Mouse (Mus musculus) ovary, postnatal 10 days (tissue): Measurements from ENCODE around the gene Ifitm3.
"Not testable (repeated sequence)": the region's sequence is repeated elsewhere in the genome, so short reads cannot be mapped to it uniquely, and the experiment has no call there.

Experiments
- DNase-seq: peaks from one replicate; pipeline ENCODE4 v3.0.0; 2022; ENCODE audit warnings: low spot score

Ifitm3 gene

DNA sequence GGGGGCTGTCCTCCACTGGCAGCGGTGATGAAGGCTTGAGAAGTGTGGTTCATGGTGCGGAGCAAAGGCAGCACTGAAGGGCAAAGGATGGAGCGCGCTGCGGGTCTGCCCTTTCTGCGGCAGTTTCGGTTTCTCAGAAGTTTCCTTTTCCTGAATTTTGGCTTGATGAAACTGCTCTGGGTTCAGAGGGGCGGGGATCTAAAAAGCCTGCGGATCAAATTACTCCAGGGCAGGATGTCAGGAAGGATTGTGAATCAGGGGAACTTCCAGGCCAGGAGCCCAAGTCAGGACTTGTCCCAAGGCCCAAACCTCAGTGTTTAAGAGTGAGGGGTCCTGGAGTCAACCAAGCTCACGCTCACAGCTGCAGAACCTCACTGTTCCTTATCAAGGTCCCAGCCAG lies at the start of gene Ifitm3:
Gene Ifitm3, minus strand, starts transcription at position 178 of the 400 bp plus-strand sequence.
- peak; percentile 49 for DNase-seq

GRCm38 (mm10) chr7:141059929-141060328 lies 49.4 kb upstream of the Ifitm3 start:
- DNase-seq, result no peak

GRCm38 (mm10) chr7:141058601-141059341 lies 48.2 kb upstream of the Ifitm3 start:
- DNase-seq, result no peak

DNA sequence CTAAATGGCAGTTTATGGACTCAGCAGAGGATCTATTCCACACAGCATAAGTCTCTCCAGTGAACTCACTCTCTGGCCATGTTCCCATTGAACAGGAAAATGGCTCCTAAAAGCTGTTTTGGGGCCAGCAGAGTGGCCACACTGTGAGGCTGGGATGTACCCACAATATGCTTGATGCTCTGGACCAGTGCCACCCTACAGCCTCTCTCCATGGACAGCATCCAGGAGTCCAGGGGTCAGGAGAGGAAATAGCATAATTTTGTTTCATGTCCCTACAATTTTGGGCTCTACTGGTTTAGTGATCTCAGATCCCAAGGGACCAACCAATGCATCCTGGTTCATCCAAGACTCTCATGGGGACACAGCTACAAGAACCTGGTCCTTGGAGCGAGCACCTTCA lies 47.0 kb upstream of the Ifitm3 start:
- no peak for DNase-seq

GRCm38 (mm10) chr7:141056976-141057375 lies 46.4 kb upstream of the Ifitm3 start:
- DNase-seq, result no peak

DNA sequence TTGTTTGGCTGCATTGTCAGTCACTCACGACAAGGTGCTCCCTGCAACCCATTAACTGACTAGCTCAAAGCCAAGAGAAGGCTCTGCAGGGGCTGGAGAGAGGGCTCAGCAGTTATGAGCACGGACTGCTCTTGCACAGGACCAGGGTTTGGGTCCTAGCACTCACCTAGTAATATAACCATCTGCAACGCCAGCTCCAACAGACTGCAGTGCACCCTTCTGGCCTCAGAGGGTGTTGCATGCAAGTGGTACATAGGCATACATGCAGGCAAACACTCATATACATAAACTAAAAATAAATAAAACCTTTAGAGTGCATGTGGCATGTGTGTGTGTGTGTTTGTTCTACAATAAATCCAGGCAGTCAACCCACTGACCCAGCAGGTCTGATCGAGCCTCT lies 45.2 kb upstream of the Ifitm3 start:
- DNase-seq, result no peak

DNA sequence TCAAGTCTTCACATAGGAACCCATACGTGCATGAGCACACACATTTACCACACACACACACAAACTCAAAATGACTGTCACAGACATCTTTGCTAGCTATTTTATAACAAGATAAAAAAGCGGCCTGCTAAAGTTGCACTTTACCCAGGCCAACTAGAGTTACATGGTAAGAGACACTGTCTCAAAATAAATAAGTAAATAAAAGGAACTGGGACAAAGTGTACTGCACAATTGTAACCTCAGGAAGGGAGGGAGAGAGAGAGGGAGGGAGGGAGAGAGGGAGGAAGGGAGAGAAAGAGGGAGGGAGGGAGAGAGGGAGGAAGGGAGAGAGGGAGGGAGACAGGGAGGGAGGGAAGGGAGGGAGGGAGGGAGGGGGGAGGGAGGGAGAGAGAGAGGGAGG lies 41.9 kb upstream of the Ifitm3 start:
- DNase-seq, result no peak

GRCm38 (mm10) chr7:141052016-141052415 lies 41.4 kb upstream of the Ifitm3 start:
- DNase-seq, result no peak

DNA sequence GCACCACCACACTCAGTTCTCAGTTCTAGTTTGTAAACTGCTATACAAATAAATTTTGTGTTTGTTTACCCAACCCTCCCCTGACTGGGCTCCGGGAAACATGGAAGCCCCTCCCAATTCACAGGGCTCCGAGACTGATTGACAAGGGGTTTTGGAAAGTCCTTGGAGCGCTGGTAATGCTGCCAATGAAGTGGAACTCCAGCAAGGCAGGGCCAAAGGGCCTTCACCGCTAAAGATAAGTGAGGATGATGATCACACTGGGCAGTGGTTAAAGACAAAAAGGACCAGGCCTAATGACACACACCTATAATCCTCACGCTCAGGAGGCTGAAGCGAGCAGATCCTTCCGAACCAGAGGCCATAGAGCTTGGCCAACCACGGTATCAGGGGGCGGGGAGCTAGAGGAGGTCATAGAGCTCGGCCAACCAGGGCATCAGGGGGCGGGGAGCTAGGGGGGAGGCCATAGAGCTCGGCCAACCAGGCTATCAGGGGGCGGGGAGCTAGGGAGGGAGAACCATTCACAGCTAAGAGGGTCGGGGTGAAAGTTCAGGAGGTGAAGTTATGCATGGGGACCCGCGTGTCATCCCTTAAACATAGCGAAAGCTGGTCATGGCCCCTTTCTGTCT lies 40.6 kb upstream of the Ifitm3 start:
- DNase-seq, result no peak

GRCm38 (mm10) chr7:141049326-141049725 lies 38.8 kb upstream of the Ifitm3 start:
- DNase-seq, result no peak

DNA sequence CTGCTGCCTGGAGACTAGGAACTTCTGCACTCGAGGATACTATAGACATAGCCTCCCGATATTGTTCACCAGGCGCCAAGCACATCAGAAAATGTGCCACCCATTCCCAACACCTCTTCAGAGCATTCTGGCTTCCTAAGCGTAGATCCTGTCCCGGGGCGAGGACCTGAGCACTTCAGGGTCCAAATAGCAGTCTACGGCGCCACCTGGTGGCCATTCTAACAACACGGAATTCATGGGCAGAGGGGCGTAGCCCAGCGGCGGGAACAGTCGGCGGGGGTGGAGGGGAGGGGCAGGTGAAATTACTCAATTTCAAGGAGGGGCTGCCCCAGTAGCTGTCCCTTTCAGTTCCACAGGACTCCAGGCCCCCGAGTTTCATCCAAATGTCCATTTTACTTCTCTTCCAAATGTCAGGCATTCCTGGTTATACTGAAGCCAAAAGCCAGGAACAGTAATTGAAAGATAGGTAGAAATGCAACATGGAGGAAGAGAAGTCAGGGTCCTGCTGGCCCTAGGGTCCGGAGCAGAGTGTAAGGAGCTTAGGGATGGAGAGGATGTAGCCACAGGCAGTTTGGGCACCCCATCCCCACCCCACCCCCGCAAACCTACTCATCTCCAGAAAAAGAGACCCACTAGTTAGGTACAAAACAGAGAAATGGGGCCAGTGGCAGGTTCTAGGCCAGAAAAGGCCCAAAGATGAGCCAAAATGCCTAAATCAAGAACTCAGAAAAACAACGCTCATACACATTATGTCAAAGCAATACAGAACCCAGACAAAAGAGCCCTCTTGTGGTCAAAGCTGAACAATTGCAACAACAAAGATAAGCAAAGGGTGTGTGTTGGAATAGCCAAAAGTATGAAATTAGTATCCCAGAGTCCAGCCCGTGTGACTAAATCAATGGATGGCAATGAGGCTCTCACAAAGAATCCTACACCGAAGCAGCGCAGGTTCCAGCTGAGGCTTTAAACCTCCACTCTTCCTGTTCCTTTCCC lies 38.0 kb upstream of the Ifitm3 start:
- peak; percentile 87 for DNase-seq

DNA sequence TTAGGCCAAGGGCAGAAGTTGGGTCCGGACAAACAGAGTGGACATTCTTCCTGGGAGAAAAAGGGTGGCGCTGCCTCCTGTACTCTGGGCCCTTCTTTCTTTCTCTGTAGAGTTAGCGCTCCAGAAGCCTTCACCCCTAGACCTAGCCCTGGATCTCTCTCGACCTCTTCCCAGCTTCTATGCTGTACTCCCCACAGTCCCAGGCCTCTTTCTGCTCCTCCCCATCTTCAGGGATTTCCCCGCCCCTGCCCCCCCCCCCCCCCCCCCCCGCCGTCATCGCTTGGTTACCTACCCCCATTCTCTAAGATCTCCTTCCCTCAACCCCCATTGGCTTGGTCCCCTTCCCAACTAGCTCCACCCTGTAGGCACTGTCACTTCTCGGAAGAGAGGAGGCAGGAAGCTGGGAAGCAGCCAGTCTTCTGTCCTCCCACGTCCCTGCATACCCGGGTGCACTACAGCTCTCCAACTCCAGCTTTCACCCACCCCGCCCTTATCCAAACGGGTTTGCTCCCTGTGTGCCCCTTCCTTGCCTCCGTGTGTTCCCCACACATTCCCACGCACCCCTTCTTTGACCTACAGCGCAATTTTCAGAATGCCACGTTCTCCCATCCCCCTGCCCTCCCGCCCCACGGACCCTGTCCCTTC lies 37.1 kb upstream of the Ifitm3 start:
- DNase-seq, result peak; percentile 48

DNA sequence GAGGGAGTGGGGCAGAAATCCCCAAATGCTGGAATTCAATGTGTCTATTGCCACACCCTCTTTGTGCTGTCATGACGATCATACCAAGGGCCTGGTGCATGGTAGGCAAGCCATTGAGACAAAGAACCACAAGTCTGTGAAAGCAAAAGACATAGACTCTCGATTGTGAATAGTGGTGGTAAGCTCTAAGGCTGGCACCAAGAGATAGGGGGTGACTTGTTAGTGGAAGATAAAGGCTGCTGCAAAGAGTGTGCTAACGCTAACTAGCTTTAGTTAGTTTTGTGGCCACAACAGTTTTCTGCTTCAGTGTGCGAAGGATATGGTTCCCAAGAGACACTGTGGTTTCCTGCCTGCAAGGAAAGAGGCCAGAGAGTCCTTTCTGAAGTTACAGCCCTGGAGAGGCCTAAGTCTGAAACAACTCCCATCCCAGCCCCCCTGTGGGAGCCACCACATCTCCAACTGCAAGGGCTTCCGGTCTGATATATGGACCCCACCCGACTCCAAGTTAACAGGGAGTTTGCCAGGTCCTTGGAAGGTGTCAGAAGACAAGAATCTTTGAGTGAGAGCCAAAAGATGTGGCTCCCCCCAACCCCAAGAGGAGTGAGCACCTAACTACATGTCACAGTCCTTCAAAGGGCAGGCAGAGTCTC lies 36.5 kb upstream of the Ifitm3 start:
- DNase-seq, result no peak

- DNase-seq, result no peak
These were observed 32.0 kb upstream of the Ifitm3 start for GRCm38 (mm10) chr7:141042539-141042938.

GRCm38 (mm10) chr7:141041661-141042060 lies 31.1 kb upstream of the Ifitm3 start:
- no peak for DNase-seq

GRCm38 (mm10) chr7:141040867-141041606 lies 30.5 kb upstream of the Ifitm3 start:
- no peak for DNase-seq

DNA sequence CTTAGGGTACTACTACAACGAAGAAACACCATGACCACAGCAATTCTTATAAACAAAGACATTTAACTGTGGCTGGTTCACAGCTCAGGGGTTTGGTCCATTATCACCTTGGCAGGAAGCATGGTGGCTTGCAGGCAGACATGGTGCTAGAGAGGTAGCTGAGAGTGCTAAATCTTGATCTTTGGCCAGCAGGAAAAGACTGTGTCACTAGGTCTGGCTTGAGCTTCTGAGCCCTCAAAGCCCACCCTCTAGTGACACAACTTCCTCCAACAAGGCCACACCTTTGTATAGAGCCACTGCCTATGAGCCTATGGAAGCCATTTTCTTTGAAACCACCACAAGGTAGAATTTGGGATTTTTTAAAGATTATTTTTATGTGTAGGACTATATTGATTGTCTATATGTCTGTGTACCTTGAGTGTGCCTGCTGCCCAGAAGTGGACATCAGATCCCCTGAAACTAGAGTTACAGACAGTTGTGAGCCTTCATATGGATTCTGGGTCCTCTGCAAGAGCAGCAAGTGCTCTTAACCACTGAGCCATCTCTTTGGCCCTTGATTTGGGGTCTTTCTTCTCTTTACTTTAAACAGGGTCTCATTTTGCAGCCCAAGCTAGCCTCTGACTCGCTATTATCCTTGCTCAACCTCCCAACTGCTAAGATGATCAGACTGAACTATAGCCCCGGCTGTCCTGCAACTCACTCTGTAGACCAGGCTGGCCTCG lies 29.0 kb upstream of the Ifitm3 start:
- no peak for DNase-seq

DNA sequence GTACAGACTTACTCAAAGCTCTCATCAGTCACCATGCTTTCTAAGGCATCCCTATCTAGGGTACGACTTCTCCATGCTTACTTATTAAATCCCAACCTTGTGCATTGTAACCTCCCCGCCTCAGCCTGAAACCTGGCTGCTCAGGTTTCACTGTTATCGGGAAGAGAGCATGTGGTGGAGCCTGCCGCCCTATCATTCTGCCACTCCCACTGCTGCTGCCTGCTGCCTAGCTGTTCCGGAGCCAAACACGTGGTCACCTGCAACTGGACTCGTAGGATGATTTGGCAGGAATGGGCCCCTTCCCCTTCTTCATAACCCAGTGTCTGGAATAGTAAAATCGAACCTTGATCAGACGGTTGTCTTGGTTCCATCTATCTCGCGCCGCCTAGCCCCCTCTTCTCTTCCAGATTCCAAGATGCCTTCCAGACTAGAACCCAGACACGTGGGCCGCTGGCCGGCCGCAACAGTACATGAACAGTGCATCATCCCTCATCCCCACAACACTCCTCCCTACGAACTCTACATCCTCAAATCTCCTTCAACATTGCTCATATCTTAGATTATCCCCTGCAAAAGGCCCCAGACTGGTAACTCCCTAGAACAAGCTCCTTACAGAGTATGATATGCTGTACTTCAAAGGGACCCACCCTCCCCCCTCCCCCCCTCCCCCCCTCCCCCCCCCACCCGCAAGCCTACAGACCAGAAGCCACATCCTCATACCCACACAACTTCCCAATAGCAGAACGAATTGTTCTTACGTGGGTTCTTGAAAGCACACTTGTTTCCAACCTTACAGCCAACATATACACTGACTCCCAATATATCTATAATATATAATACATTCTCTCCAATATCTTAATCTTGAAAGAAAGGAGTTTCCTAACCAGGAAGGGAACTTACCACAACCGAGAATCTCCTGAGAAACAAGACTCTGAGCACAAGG lies 27.8 kb upstream of the Ifitm3 start:
- DNase-seq, result no peak

DNA sequence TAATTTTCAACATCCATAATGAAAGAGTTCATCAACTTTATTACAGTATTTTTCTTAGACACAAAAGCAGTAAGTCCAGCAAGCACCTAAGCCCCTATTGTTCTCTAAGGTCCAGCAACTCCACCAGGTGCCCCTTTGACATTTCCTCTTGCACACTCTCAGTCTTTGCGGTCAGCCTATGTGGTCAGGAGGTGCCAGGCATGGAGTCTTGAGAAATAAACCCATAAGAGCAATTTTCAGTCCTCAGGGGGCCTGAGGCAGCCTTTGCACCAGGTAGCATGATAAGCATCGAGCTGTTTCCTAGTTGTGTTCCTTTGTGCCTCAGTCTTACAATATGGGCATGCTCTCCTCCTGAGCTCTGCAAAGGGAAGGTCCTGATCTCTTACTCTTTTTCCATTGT lies 26.1 kb upstream of the Ifitm3 start:
- not testable (repeated sequence) for DNase-seq
